Mouse (Mus musculus): Measurements from ENCODE around the gene Tenm3. TPM values are rescaled to one million over a fixed set of nuclear protein-coding genes. Genes with fewer than 3 reads are reported as not detected.

The Tenm3 gene
- polyA plus RNA-seq, 1 experiment from 2014 or later, result 42.9 TPM

GRCm38 (mm10) chr8:48715616-48716015, 128.1 kb downstream of the Tenm3 start:
- H3K27ac ChIP-seq (replicated peaks), result no peak overlapping the region
- H3K9me3 ChIP-seq (replicated peaks), result 0 out of 2 replicates have a peak, but pooled peaks cover 5% of the 10 kb centered on the region
- WGBS, result 76% methylated on average over 9 of the region's 9 CpGs
- no peak overlapping the region for H3K4me3 ChIP-seq (replicated peaks)
- no peaks in the 10 kb centered on the region for H3K4me1 ChIP-seq
- no peaks in the 10 kb centered on the region for H3K36me3 ChIP-seq
- H3K27me3 ChIP-seq, result no peaks in the 10 kb centered on the region
- H3K9ac ChIP-seq, result no peak overlapping the region
- no peak for ATAC-seq (ENCODE audit: insufficient number of reproducible peaks, low FRiP score, low TSS enrichment, low read depth)
- no peak overlapping the region for H3K4me2 ChIP-seq (replicated peaks)

GRCm38 (mm10) chr8:48706666-48707065, 137.1 kb downstream of the Tenm3 start:
- H3K4me3 ChIP-seq (replicated peaks), result no peak overlapping the region
- WGBS, result 67% methylated on average over 6 of the region's 6 CpGs

GRCm38 (mm10) chr8:48704885-48705515, 138.8 kb downstream of the Tenm3 start:
- H3K9me3 ChIP-seq (replicated peaks), result no peaks in the 10 kb centered on the region
- H3K9ac ChIP-seq, result no peak overlapping the region
- WGBS, result 86% methylated on average over 10 of the region's 10 CpGs
- H3K27me3 ChIP-seq, result no peaks in the 10 kb centered on the region
- no peak for ATAC-seq (ENCODE audit: insufficient number of reproducible peaks, low FRiP score, low TSS enrichment, low read depth)
- H3K4me1 ChIP-seq, result no peaks in the 10 kb centered on the region
- no peak overlapping the region for H3K4me2 ChIP-seq (replicated peaks)
- no peak overlapping the region for H3K4me3 ChIP-seq (replicated peaks)
- H3K27ac ChIP-seq (replicated peaks), result no peak overlapping the region
- H3K36me3 ChIP-seq, result no peaks in the 10 kb centered on the region

More at GRCm38 (mm10) chr8:48706666-48707065, 137.1 kb downstream of the Tenm3 start:
- 0 out of 2 replicates have a peak, but pooled peaks cover 5% of the 10 kb centered on the region for H3K9me3 ChIP-seq (replicated peaks)
- no peaks in the 10 kb centered on the region for H3K36me3 ChIP-seq
- ATAC-seq (ENCODE audit: insufficient number of reproducible peaks, low FRiP score, low TSS enrichment, low read depth), result no peak
- no peak overlapping the region for H3K4me2 ChIP-seq (replicated peaks)
- H3K4me1 ChIP-seq, result no peaks in the 10 kb centered on the region
- H3K9ac ChIP-seq, result no peak overlapping the region
- H3K27ac ChIP-seq (replicated peaks), result no peak overlapping the region
- H3K27me3 ChIP-seq, result no peaks in the 10 kb centered on the region

GRCm38 (mm10) chr8:48704485-48704884, 139.3 kb downstream of the Tenm3 start:
- no peaks in the 10 kb centered on the region for H3K9me3 ChIP-seq (replicated peaks)
- ATAC-seq (ENCODE audit: insufficient number of reproducible peaks, low FRiP score, low TSS enrichment, low read depth), result no peak
- no peaks in the 10 kb centered on the region for H3K36me3 ChIP-seq
- no peak overlapping the region for H3K4me3 ChIP-seq (replicated peaks)
- no peaks in the 10 kb centered on the region for H3K27me3 ChIP-seq
- no peak overlapping the region for H3K27ac ChIP-seq (replicated peaks)
- 58% methylated on average over 6 of the region's 6 CpGs for WGBS
- H3K4me2 ChIP-seq (replicated peaks), result no peak overlapping the region
- H3K9ac ChIP-seq, result no peak overlapping the region
- no peaks in the 10 kb centered on the region for H3K4me1 ChIP-seq

- no peaks in the 10 kb centered on the region for H3K9me3 ChIP-seq (replicated peaks)
- H3K4me3 ChIP-seq (replicated peaks), result no peak overlapping the region
- WGBS, result 57% methylated on average over 10 of the region's 10 CpGs
- no peaks in the 10 kb centered on the region for H3K27me3 ChIP-seq
- no peaks in the 10 kb centered on the region for H3K36me3 ChIP-seq
- H3K4me2 ChIP-seq (replicated peaks), result no peak overlapping the region
- H3K9ac ChIP-seq, result no peak overlapping the region
- peak overlapping the region; percentile 51; the same call in 1 of the 2 replicates for H3K27ac ChIP-seq (replicated peaks)
- peaks cover 26% of the 10 kb centered on the region for H3K4me1 ChIP-seq
- 0 out of 2 replicates have a peak, but pooled peaks have one; percentile 75 for ATAC-seq (ENCODE audit: insufficient number of reproducible peaks, low FRiP score, low TSS enrichment, low read depth)
Measured at GRCm38 (mm10) chr8:48690665-48691395, 152.9 kb downstream of the Tenm3 start.

GRCm38 (mm10) chr8:48688706-48689105, 155.0 kb downstream of the Tenm3 start:
- 61% methylated on average over 4 of the region's 4 CpGs for WGBS
- H3K27me3 ChIP-seq, result no peaks in the 10 kb centered on the region
- no peak overlapping the region for H3K4me3 ChIP-seq (replicated peaks)
- no peaks in the 10 kb centered on the region for H3K9me3 ChIP-seq (replicated peaks)
- peaks cover 26% of the 10 kb centered on the region for H3K4me1 ChIP-seq
- H3K27ac ChIP-seq (replicated peaks), result no peak overlapping the region
- no peak for ATAC-seq (ENCODE audit: insufficient number of reproducible peaks, low FRiP score, low TSS enrichment, low read depth)
- no peak overlapping the region for H3K4me2 ChIP-seq (replicated peaks)
- H3K36me3 ChIP-seq, result no peaks in the 10 kb centered on the region
- H3K9ac ChIP-seq, result no peak overlapping the region

GRCm38 (mm10) chr8:48688188-48688587, 155.6 kb downstream of the Tenm3 start:
- no peaks in the 10 kb centered on the region for H3K36me3 ChIP-seq
- WGBS, result 40% methylated on average over 9 of the region's 9 CpGs
- no peak overlapping the region for H3K9ac ChIP-seq
- H3K27me3 ChIP-seq, result no peaks in the 10 kb centered on the region
- ATAC-seq (ENCODE audit: insufficient number of reproducible peaks, low FRiP score, low TSS enrichment, low read depth), result no peak
- H3K4me1 ChIP-seq, result peaks cover 26% of the 10 kb centered on the region
- H3K27ac ChIP-seq (replicated peaks), result peak overlapping the region; percentile 75
- H3K4me3 ChIP-seq (replicated peaks), result no peak overlapping the region
- H3K9me3 ChIP-seq (replicated peaks), result no peaks in the 10 kb centered on the region
- H3K4me2 ChIP-seq (replicated peaks), result no peak overlapping the region

- ATAC-seq (ENCODE audit: insufficient number of reproducible peaks, low FRiP score, low TSS enrichment, low read depth), result no peak
- 55% methylated on average over 2 of the region's 2 CpGs for WGBS
- H3K4me2 ChIP-seq (replicated peaks), result no peak overlapping the region
- H3K9me3 ChIP-seq (replicated peaks), result no peaks in the 10 kb centered on the region
- peaks cover 8% of the 10 kb centered on the region; the same call in 1 of the 2 replicates for H3K4me1 ChIP-seq
- no peak overlapping the region for H3K27ac ChIP-seq (replicated peaks)
- no peak overlapping the region for H3K9ac ChIP-seq
- no peaks in the 10 kb centered on the region for H3K27me3 ChIP-seq
- no peaks in the 10 kb centered on the region for H3K36me3 ChIP-seq
- H3K4me3 ChIP-seq (replicated peaks), result no peak overlapping the region
Measured at GRCm38 (mm10) chr8:48673476-48673875, 170.3 kb downstream of the Tenm3 start.

- Histone ChIP-seq H3K9me3 (replicated peaks) (no peaks in the 10 kb centered on the region), H3K36me3 (no peaks in the 10 kb centered on the region), H3K27ac (replicated peaks) (peak overlapping the region; percentile 48; the same call in 1 of the 2 replicates), H3K4me2 (replicated peaks) (no peak overlapping the region), H3K4me1 (peaks cover 8% of the 10 kb centered on the region; the same call in 1 of the 2 replicates), H3K27me3 (no peaks in the 10 kb centered on the region), H3K4me3 (replicated peaks) (no peak overlapping the region), H3K9ac (no peak overlapping the region)
- 69% methylated on average over 11 of the region's 11 CpGs for WGBS
- ATAC-seq (ENCODE audit: insufficient number of reproducible peaks, low FRiP score, low TSS enrichment, low read depth), result no peak
Measured at GRCm38 (mm10) chr8:48672471-48672870, 171.3 kb downstream of the Tenm3 start.

GRCm38 (mm10) chr8:48671318-48671717, 172.4 kb downstream of the Tenm3 start:
- Histone ChIP-seq H3K4me2 (replicated peaks) (no peak overlapping the region), H3K9ac (no peak overlapping the region), H3K27ac (replicated peaks) (no peak overlapping the region), H3K36me3 (no peaks in the 10 kb centered on the region), H3K27me3 (no peaks in the 10 kb centered on the region), H3K4me1 (peaks cover 8% of the 10 kb centered on the region; the same call in 1 of the 2 replicates), H3K4me3 (replicated peaks) (no peak overlapping the region), H3K9me3 (replicated peaks) (no peaks in the 10 kb centered on the region)
- 62% methylated on average over 4 of the region's 4 CpGs for WGBS
- ATAC-seq (ENCODE audit: insufficient number of reproducible peaks, low FRiP score, low TSS enrichment, low read depth), result no peak

- Histone ChIP-seq H3K4me2 (replicated peaks) (no peak overlapping the region), H3K27me3 (no peaks in the 10 kb centered on the region), H3K4me1 (peaks cover 8% of the 10 kb centered on the region; the same call in 1 of the 2 replicates), H3K27ac (replicated peaks) (no peak overlapping the region), H3K9ac (no peak overlapping the region), H3K36me3 (no peaks in the 10 kb centered on the region), H3K4me3 (replicated peaks) (no peak overlapping the region), H3K9me3 (replicated peaks) (no peaks in the 10 kb centered on the region)
- 25% methylated on average over 3 of the region's 3 CpGs for WGBS
- ATAC-seq (ENCODE audit: insufficient number of reproducible peaks, low FRiP score, low TSS enrichment, low read depth), result no peak
Measured at GRCm38 (mm10) chr8:48670895-48671294, 172.9 kb downstream of the Tenm3 start.
